Mouse (Mus musculus): ENCODE data around the gene Scgb1b12. TPM values are rescaled to one million over a fixed set of nuclear protein-coding genes. Genes with fewer than 3 reads are reported as not detected.
"Not testable (repeated sequence)": the region's sequence is repeated elsewhere in the genome, so short reads cannot be mapped to it uniquely, and the experiment has no call there.

The Scgb1b12 gene
- polyA plus RNA-seq (2012; rRNA removed) = not detected in 2 replicates

- H3K36me3 ChIP-seq (ENCODE audit: control insufficient read depth, insufficient read depth, low read length); H3K4me1 ChIP-seq (ENCODE audit: control insufficient read depth, insufficient read depth, low read length); H3K27ac ChIP-seq (ENCODE audit: insufficient read depth, low read depth, low read length); H3K4me3 ChIP-seq (ENCODE audit: insufficient read depth, low read depth, low read length); H3K27me3 ChIP-seq (replicated peaks; ENCODE audit: control insufficient read depth, insufficient read depth, low read length); DNase-seq: not testable (repeated sequence)
- WGBS = 61% methylated on average over 3 of the region's 3 CpGs
Observed at GRCm38 (mm10) chr7:32333882-32334281, at the start of gene Scgb1b12. Gene Scgb1b12, plus strand, starts transcription at chr7:32334182.

GRCm38 (mm10) chr7:32327145-32327544, 6.8 kb upstream of the Scgb1b12 start, which contains the start of gene Scgb2b12:
Gene Scgb2b12, minus strand, starts transcription at chr7:32327245.
- 63% methylated on average over 1 of the region's 1 CpGs for WGBS
- not testable (repeated sequence) for H3K4me1 ChIP-seq (ENCODE audit: control insufficient read depth, insufficient read depth, low read length); H3K36me3 ChIP-seq (ENCODE audit: control insufficient read depth, insufficient read depth, low read length); H3K27me3 ChIP-seq (replicated peaks; ENCODE audit: control insufficient read depth, insufficient read depth, low read length); DNase-seq; H3K27ac ChIP-seq (ENCODE audit: insufficient read depth, low read depth, low read length); H3K4me3 ChIP-seq (ENCODE audit: insufficient read depth, low read depth, low read length)

Other genes with a start within 250 kb of the Scgb1b12 start
- not detected in 2 replicates for gene Scgb1b10, start 233.3 kb upstream of the Scgb1b12 start, polyA plus RNA-seq (2012; rRNA removed)
- gene Scgb2b11, start 123.0 kb upstream of the Scgb1b12 start, polyA plus RNA-seq (2012; rRNA removed) = not detected in 2 replicates
- gene Scgb1b11, start 111.3 kb upstream of the Scgb1b12 start, polyA plus RNA-seq (2012; rRNA removed) = not detected in 2 replicates
- not detected in 2 replicates for gene Scgb2b12, start 6.9 kb upstream of the Scgb1b12 start, polyA plus RNA-seq (2012; rRNA removed)
- not detected in 2 replicates for gene Scgb1b29, start 107.4 kb downstream of the Scgb1b12 start, polyA plus RNA-seq (2012; rRNA removed)